Mouse (Mus musculus) spleen, adult 2 months (tissue): ENCODE measurements around the gene Topbp1.

Experiments used
- CTCF ChIP-seq: fragments of 200-500 bp; IDR thresholded peaks from 2 replicates; pipeline ENCODE4 v1.5.1; 2011; ENCODE audit warnings: mild to moderate bottlenecking, inconsistent platforms; ENCODE audit not compliant: insufficient read depth, insufficient read length, insufficient replicate concordance; ENCODE audit errors: extremely low read depth
- POLR2A ChIP-seq: fragments of 200-500 bp; IDR thresholded peaks from 2 replicates; pipeline ENCODE4 v1.6.1; 2011; ENCODE audit warnings: low read depth, low read length, inconsistent platforms

DNA sequence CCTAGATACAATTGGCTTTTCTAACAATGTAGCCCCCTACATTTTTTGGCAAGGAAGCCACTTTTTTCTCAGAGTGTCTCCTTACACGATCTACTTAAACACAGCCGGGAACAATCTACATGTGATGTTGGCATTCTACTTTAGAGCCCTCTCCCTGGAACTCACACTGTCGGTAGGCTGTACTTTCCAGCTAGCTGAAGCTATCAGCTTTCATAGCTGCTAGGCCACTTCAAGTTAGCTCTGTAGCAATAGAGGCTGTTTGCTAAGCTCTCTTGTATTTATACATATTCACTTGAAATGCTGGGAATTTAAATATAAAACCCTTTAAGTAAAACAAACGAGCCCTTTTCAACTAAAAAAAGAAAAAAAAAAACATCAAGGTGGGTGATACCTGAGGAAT, 2.8 kb upstream of the Topbp1 start:
- no peak for TF ChIP-seq CTCF
- no peak for TF ChIP-seq POLR2A
